Mouse (Mus musculus): ENCODE results near the gene Vmn1r227. TPM values are rescaled to one million over a fixed set of nuclear protein-coding genes. Genes with fewer than 3 reads are reported as not detected.

The Vmn1r227 gene
- not detected in 2 replicates for polyA plus RNA-seq (2015; fragmentation: Nextera tagmentation; extraction: Ambion mirVana)

DNA sequence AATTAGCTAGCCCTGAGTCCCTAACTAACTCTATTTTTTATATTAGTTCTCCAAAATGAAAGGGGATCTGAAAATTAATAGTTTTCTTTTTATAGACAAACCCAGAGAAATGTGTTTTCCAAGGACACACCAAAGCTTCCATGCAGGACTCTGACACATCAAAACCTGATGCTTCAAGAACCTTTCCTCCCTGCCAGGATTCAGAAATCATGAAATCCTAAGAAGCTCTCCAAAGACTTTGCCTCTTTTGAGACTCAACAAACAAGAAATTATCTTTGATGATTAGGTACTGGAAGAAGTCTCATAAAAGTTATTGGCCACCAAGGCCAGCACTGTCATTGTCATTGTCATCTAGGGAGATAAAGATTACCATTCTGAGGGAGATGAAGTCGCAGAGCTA, at the start of gene Vmn1r227:
Vmn1r227 (plus strand) TSS at position 301 of the 400 bp plus-strand sequence.
- Histone ChIP-seq H3K4me1 (no peaks in the 10 kb centered on the region), H3K9ac (no peak within 1 kb of the TSS), H3K36me3 (no peaks in the 10 kb centered on the region), H3K9me3 (0 out of 2 replicates have a peak, but pooled peaks cover 1% of the 10 kb centered on the region), H3K27ac (replicated peaks) (no peak within 1 kb of the TSS), H3K4me3 (no peak within 1 kb of the TSS), H3K27me3 (replicated peaks) (no peaks in the 10 kb centered on the region), H3K4me2 (no peak within 1 kb of the TSS)
- WGBS = 20% methylated on average over 1 of the region's 1 CpGs
- ATAC-seq (ENCODE audit: extremely low read depth, insufficient number of reproducible peaks, low FRiP score, low TSS enrichment) = no peak

DNA sequence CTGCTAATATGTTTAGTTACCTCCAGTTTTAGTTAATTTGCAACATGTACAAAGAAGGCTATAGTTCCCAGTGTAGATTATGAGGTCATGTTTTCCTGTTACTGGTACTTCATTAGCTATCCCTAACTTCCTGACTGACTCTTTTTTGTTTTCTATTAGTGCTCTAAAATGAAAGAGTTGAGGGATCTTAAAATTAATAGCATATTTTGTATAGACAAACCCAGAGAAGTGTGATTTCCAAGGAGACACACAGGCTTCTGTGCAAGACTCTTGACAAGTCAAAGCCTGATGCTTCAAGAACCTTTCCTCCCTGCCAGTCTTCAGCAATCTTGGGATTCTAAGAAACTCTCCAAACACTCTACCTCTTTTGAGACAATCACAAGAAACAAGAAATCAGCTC, 47.1 kb upstream of the Vmn1r227 start, which contains the start of gene Vmn1r226:
Vmn1r226 (plus strand) TSS at position 301 of the 400 bp plus-strand sequence.
- no peak for ATAC-seq (ENCODE audit: extremely low read depth, insufficient number of reproducible peaks, low FRiP score, low TSS enrichment)
- no peaks in the 10 kb centered on the region for H3K27me3 ChIP-seq (replicated peaks)
- H3K9me3 ChIP-seq = peaks cover 13% of the 10 kb centered on the region; the same call in 1 of the 2 replicates
- H3K36me3 ChIP-seq = no peaks in the 10 kb centered on the region
- H3K27ac ChIP-seq (replicated peaks) = no peak within 1 kb of the TSS
- H3K4me3 ChIP-seq = no peak within 1 kb of the TSS
- H3K4me2 ChIP-seq = no peak within 1 kb of the TSS
- no peak within 1 kb of the TSS for H3K9ac ChIP-seq
- H3K4me1 ChIP-seq = no peaks in the 10 kb centered on the region

DNA sequence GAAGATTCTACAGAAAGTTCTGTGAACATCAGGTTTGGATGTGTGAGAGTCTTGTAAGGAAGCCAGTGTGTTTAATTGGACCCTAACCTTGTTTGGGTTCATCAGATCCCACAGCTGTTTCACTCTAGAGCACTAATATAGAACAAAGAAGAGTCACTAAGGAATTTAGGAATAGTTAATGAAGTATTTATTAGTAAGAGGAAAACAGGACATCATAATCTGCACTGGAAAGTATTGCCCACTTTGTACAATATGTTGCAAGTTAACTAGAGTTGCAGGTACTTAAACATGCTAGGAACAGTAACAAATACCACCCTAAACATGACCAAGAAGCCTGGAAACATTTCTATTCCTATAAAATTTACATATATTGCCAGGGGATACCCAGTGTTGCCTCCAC, 56.4 kb downstream of the Vmn1r227 start, which contains the start of gene Vmn1r228:
Vmn1r228 (minus strand) TSS at position 101 of the 400 bp plus-strand sequence.
- no peaks in the 10 kb centered on the region for H3K27me3 ChIP-seq (replicated peaks)
- no peaks in the 10 kb centered on the region for H3K36me3 ChIP-seq
- H3K27ac ChIP-seq (replicated peaks) = no peak within 1 kb of the TSS
- H3K9ac ChIP-seq = no peak within 1 kb of the TSS
- H3K4me1 ChIP-seq = no peaks in the 10 kb centered on the region
- H3K9me3 ChIP-seq = peaks cover 13% of the 10 kb centered on the region
- no peak within 1 kb of the TSS for H3K4me2 ChIP-seq
- H3K4me3 ChIP-seq = no peak within 1 kb of the TSS
- no peak for ATAC-seq (ENCODE audit: extremely low read depth, insufficient number of reproducible peaks, low FRiP score, low TSS enrichment)

Other genes with a start within 250 kb of the Vmn1r227 start
- not detected in 2 replicates for gene Vmn2r108, start 248.5 kb upstream of the Vmn1r227 start, polyA plus RNA-seq (2015; fragmentation: Nextera tagmentation; extraction: Ambion mirVana)
- gene Vmn1r225, start 231.7 kb upstream of the Vmn1r227 start, polyA plus RNA-seq (2015; fragmentation: Nextera tagmentation; extraction: Ambion mirVana) = not detected in 2 replicates
- not detected in 2 replicates for gene Vmn2r109, start 165.1 kb upstream of the Vmn1r227 start, polyA plus RNA-seq (2015; fragmentation: Nextera tagmentation; extraction: Ambion mirVana)
- gene Vmn2r110, start 133.4 kb upstream of the Vmn1r227 start, polyA plus RNA-seq (2015; fragmentation: Nextera tagmentation; extraction: Ambion mirVana) = 0.01 and 0.03 TPM in 2 replicates
- not detected in 2 replicates for gene Fpr-rs3, start 105.0 kb upstream of the Vmn1r227 start, polyA plus RNA-seq (2015; fragmentation: Nextera tagmentation; extraction: Ambion mirVana)
- not detected in 2 replicates for gene Vmn1r226, start 47.0 kb upstream of the Vmn1r227 start, polyA plus RNA-seq (2015; fragmentation: Nextera tagmentation; extraction: Ambion mirVana)
- not detected in 2 replicates for gene Vmn1r228, start 56.3 kb downstream of the Vmn1r227 start, polyA plus RNA-seq (2015; fragmentation: Nextera tagmentation; extraction: Ambion mirVana)
- gene Vmn1r229, start 81.7 kb downstream of the Vmn1r227 start, polyA plus RNA-seq (2015; fragmentation: Nextera tagmentation; extraction: Ambion mirVana) = not detected in 2 replicates
- not detected in 2 replicates for gene Vmn1r230, start 110.6 kb downstream of the Vmn1r227 start, polyA plus RNA-seq (2015; fragmentation: Nextera tagmentation; extraction: Ambion mirVana)
- gene Vmn1r231, start 175.2 kb downstream of the Vmn1r227 start, polyA plus RNA-seq (2015; fragmentation: Nextera tagmentation; extraction: Ambion mirVana) = not detected in 2 replicates
- not detected in 2 replicates for gene Vmn1r232, start 189.9 kb downstream of the Vmn1r227 start, polyA plus RNA-seq (2015; fragmentation: Nextera tagmentation; extraction: Ambion mirVana)
- 353 and 358 TPM in 2 replicates for gene Ppp2r1a, start 215.5 kb downstream of the Vmn1r227 start, polyA plus RNA-seq (2015; fragmentation: Nextera tagmentation; extraction: Ambion mirVana)